Mouse (Mus musculus): ENCODE measurements around the gene Peli2.

DNA sequence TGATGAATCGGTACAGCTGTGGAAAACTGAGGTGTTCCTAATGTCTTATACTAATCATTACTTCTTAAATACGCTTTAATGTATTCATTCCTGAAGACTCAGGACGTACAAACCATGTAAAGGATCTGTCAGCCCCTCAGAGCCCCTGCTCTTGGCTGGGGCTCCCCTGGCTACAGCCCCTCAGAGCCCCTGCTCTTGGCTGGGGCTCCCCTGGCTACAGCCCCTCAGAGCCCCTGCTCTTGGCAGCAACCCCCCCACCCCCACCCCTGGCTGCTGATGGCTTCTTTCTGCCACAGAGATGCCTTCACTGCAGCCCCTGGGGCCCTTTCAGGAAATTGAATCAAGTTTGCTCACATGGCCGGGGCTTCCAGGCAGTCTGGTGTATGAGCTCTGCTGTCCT is 22.5 kb downstream of the Peli2 start:
- TF ChIP-seq CTCF (IDR thresholded peaks at IDR 0.05; ENCODE audit: borderline replicate concordance, insufficient read depth, low read length) (no peak), POLR2A (IDR thresholded peaks at IDR 0.05; ENCODE audit: low read depth, low read length) (no peak)
